In genomic region chr7:100017056-100017455, GRCm38 (mm10) we compare ENCODE assay signal across 22 mouse cellular contexts. TPM values are rescaled to one million over a fixed set of nuclear protein-coding genes. Genes with fewer than 3 reads are reported as not detected.
DNase-seq lines count a peak whose midpoint lies in the region.
"Had no signal": no experiment of that assay in that cellular context is flagged by ENCODE, and none has a peak within 500 bp of the region (broad histone marks: within the 10 kb centered on the region; RNA-seq: fewer than 3 reads in every experiment).

No protein-coding gene starts in this region.

- peak; percentile 4 to 21 for DNase-seq in left cerebral cortex, adult 18-20 months (ENCODE audit: low spot score in 2 of 2)
- DNase-seq in left cerebral cortex, postnatal 14 days (ENCODE audit: low spot score in 2 of 2): no peak
- peak; percentile 42 for DNase-seq in right cerebral cortex, adult 18-20 months
- no peak for DNase-seq in right cerebral cortex, postnatal 10 days (ENCODE audit: low spot score in 2 of 2)
- peak; percentile 56 for DNase-seq in brain, adult 2 months (ENCODE audit: low read depth, low spot score)
- peak; percentile 21 for DNase-seq in telencephalon, adult 2 months (ENCODE audit: low read depth, low spot score)
- DNase-seq in cerebellum, postnatal 4 days (ENCODE audit: low spot score in 2 of 2): no peak
- DNase-seq: adrenal gland, postnatal 10 days; adrenal gland, postnatal 36 days; B cell, adult 2 months; cerebellum, adult 11 months; cerebellum, adult 2 months; cerebellum, adult 9-11 months; cerebellum, postnatal 25 days; embryo, embryonic 11 days; gastrocnemius, adult 2 months; gastrocnemius, postnatal 14 days; heart, adult 11 months had no signal

- intact Hi-C loops in left cerebral cortex, postnatal 14 days (cut with DNase I): no loop called here

RNA-seq across cellular contexts. Expression of gene Chrdl2, which starts 11.1 kb away (rescaled TPM):
- under 1 TPM in 1 of 2 experiments, not detected in 1; 0.37 TPM for total RNA-seq in left cerebral cortex, adult 18-20 months (2021)
- under 1 TPM in 1 of 2 experiments, not detected in 1; 0.32 TPM for total RNA-seq in left cerebral cortex, postnatal 14 days (2021)
- total RNA-seq: adrenal gland, adult 18-20 months; adrenal gland, postnatal 10 days; adrenal gland, postnatal 36 days; CH12.LX; heart, adult 8-10 months; hematopoietic stem cell, adult 5-6 weeks had no signal

RNA-seq across cellular contexts. Expression of gene Rnf169, which starts 36.8 kb away (rescaled TPM):
- 10 to 100 TPM; 45.6 to 47.4 TPM for total RNA-seq in left cerebral cortex, adult 18-20 months (2021)
- 10 to 100 TPM; 39.3 to 52.1 TPM for total RNA-seq in left cerebral cortex, postnatal 14 days (2021)

Comparison
In these comparisons a context has a peak if more than half of its experiments do, and no peak if none do; other contexts are left out.
1. DNase-seq: peak in left cerebral cortex, adult 18-20 months (2 of 2), right cerebral cortex, adult 18-20 months (single experiment), brain, adult 2 months (single experiment) and telencephalon, adult 2 months (single experiment); none in left cerebral cortex, postnatal 14 days (0 of 2), right cerebral cortex, postnatal 10 days (0 of 2) and cerebellum, postnatal 4 days (0 of 2).